Mouse (Mus musculus) urinary bladder, adult 18-20 months (tissue): ENCODE results near the gene Cnnm2.
A peak's percentile ranks its signal among the peaks of the same experiment; 100 is the strongest.

ENCODE experiments used
- DNase-seq, 2 experiments: peaks; one replicate each; pipeline ENCODE4 v3.0.0; 2022; ENCODE audit warnings: low spot score in 2 of 2, mixed read lengths in 2 of 2

Cnnm2 gene

GRCm38 (mm10) chr19:46885365-46885764 is 124.0 kb downstream of the Cnnm2 start:
- DNase-seq, result no peak

DNA sequence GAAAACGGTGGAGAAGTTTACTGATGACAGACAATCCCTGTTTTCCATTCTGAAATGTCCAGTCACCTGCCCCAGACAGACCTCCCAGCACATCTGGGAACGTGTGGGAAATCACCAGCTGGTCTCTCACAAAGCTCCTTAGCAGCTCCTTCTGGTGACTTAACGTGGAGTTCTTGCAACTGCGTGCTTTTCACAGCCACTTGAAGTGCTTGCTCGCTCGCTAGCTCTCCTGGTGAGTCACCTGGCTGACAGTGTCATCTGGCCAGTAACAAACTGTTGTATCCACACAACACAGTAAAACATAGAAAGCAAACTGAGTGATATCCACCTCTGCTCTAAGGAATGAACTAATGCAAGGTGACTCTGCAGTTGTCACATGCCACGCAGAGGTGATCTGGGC is 125.4 kb downstream of the Cnnm2 start:
- DNase-seq, result no peak

GRCm38 (mm10) chr19:46887811-46888527 is 126.6 kb downstream of the Cnnm2 start:
- no peak for DNase-seq

DNA sequence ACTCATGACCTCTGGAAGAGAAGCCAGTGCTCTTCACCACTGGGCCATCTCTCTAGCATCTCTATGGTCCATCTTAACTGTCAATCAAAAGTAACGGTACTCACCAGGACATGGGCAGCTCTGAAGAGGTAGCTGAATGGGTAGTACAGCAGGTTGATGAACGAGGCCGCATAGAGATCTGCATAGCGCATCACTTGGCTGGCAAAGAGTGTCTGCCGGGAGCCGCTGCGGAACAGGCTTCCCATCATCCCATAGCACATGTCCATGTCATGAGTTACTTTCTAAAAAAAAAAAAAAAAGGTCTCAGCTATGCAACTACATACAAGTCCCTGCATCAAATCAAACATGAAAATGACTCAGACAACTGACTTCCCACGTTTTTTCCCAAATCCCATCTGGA is 128.3 kb downstream of the Cnnm2 start:
- no peak for DNase-seq

- no peak for DNase-seq
Measured at GRCm38 (mm10) chr19:46890657-46891056, 129.3 kb downstream of the Cnnm2 start.

DNA sequence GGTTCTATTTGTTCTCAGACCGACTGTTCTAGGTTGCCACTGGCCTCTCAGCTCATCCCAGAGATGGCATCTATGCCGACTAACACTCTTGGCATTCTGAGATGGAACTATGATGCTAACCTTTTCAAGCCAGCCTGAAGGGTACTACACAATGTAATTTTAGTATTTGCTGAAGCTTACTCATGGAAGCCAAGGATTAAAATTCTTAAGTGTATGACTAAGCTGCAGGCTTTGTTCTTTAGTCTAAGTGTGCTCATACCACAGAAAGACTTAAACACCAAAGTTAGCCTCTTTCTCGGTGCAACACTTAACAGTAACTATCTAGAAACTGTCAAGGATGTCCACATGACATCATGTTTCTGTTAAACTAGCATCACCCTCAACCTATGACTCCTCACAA is 131.5 kb downstream of the Cnnm2 start:
- DNase-seq, result no peak

GRCm38 (mm10) chr19:46893484-46893883 is 132.1 kb downstream of the Cnnm2 start:
- no peak for DNase-seq

GRCm38 (mm10) chr19:46897135-46897534 is 135.7 kb downstream of the Cnnm2 start:
- no peak for DNase-seq

DNA sequence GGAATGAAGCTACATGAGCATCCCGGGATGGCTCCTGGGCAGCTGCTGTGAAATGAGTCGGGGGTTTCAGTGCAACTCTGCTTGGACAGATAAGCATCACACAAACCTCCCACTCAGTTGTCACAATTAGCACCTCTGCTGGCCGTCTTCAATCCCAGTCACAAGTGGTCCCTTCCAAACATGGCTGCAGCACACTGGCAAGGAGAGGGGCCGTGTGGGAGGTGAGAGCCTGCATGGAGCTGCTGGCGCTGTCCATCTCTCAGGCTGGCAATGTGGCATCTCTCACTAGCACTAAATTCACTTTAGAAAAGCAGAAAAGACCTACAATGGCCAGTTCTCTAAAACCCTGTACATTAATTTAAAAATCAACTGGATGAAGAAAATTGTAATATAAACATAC is 136.8 kb downstream of the Cnnm2 start:
- no peak for DNase-seq

DNA sequence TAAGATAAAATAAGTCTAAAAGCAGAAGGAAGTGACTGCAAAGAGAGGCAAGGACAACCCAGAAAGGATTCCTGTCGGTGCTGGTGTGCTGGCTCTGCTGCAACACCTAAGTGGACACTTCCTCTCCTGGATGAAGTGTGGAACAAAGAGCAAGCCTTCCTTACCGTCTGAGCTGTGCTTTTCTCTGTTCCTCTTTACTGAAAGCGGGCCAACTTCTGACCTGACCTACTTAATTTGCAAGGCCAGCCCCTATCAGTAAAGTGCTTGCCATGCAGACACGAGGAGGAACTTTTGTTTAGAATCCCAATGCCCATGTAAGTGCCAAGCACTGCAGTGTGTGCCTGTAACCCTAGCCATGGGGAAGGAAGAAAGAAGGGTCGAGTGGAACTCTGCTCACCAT is 137.9 kb downstream of the Cnnm2 start:
- no peak for DNase-seq

GRCm38 (mm10) chr19:46899871-46900270 is 138.5 kb downstream of the Cnnm2 start:
- DNase-seq, result no peak

GRCm38 (mm10) chr19:46900786-46901185 is 139.4 kb downstream of the Cnnm2 start:
- no peak for DNase-seq

GRCm38 (mm10) chr19:46901323-46901722 is 139.9 kb downstream of the Cnnm2 start:
- DNase-seq, result peak in 1 of 2 experiments; percentile 53

GRCm38 (mm10) chr19:46903379-46903778 is 142.0 kb downstream of the Cnnm2 start:
- no peak for DNase-seq

GRCm38 (mm10) chr19:46904907-46905306 is 143.5 kb downstream of the Cnnm2 start:
- no peak for DNase-seq

DNA sequence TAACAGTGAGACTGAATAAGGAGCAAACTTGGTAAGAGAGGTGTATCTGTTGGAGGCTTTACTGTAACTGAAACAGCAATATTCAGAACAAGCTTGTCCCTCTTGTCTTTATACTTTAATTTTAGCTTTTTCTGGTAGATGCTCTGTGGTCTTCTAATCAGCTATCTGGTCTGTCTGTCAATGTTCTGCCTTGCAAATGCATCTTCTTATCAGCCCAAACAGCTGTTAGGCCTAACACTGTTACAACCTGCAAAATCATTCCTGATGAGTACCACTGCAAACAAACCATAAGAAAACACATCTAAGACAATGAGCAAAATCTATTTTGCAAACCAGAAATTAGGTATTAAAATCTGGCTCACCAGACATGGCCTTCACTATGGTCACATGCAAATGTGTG is 144.0 kb downstream of the Cnnm2 start:
- DNase-seq, result no peak

GRCm38 (mm10) chr19:46905971-46906370 is 144.6 kb downstream of the Cnnm2 start:
- DNase-seq, result no peak

GRCm38 (mm10) chr19:46908207-46908606 is 146.8 kb downstream of the Cnnm2 start:
- DNase-seq, result no peak

DNA sequence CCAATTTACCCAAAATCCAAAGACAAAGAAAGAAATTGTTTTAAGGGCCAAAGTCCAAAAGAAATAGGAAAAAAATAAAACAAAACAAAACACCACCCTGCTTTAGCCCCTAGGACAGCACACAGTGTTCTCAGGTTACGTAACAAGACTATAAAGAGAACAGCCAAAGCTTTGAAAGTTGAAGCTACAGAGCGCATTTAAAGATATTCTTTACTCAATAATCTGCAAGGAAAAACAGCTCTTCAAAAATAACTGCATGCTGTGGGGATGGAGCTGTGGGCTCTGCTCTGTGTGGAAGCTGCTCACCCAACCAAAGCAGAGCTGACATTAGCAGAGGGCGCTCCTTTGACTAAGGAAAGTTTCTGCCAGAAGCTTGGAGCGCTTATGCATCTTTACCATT is 147.6 kb downstream of the Cnnm2 start:
- DNase-seq, result no peak

DNA sequence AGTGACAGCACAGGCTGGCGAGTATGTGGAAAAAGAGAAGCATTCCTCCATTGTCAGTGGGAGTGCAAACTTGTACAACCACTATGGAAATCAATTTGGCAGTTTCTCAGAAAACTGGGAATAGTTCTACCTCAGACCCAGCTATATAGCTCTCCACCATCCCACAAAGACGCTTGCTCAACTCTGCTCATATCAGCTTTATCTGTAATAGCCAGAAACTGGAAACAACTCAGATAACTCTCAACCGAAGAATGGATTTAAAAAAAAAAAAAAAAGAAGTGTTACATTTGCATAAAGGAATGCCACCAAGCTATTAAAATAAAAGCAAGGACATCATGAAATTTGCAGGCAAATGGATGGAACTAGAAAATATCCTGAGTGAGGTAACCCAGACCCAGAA is 150.1 kb downstream of the Cnnm2 start:
- no peak for DNase-seq

DNA sequence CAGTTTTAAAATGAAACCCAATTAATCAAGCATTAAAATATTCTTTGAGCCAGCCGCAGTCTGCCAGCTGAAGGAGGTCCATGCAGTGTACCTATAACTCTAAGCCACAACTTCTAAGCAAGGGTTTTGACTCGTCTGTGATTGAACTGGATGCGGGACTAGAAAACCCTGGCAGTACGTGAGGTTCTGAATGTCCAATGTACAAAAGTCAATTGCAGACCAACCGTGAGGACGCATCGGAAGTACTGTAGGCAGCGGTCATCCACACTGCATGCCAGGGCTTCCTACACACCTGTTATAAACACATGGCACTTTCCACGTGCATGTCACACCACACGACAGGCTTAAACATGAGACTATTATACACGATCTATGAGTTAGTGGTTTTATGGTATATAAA is 152.2 kb downstream of the Cnnm2 start:
- no peak for DNase-seq

GRCm38 (mm10) chr19:46915406-46916080 is 154.1 kb downstream of the Cnnm2 start:
- DNase-seq, result no peak

GRCm38 (mm10) chr19:46920571-46920970 is 159.2 kb downstream of the Cnnm2 start:
- DNase-seq, result no peak

DNA sequence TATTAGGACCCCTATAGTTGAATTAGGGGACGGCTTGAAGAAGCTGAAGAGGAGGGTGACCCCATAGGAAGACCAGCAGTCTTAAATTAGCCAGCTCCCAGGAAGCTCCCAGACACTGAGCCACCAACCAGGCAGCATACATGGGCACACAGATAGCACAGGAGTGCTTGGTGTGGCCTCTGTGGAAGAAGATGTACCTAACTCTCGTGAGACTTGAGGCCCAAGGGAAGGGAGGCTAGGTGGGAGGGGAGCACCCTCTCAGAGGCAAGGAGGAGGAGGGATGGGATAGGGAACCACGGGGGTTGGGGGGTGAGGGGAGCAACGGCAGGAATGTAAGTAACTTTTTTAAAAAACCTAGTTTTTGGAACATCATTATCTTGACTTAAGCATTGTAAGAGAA is 165.0 kb downstream of the Cnnm2 start:
- DNase-seq, result no peak
